Mouse (Mus musculus): ENCODE measurements around the gene Dab1.

Gene Dab1

DNA sequence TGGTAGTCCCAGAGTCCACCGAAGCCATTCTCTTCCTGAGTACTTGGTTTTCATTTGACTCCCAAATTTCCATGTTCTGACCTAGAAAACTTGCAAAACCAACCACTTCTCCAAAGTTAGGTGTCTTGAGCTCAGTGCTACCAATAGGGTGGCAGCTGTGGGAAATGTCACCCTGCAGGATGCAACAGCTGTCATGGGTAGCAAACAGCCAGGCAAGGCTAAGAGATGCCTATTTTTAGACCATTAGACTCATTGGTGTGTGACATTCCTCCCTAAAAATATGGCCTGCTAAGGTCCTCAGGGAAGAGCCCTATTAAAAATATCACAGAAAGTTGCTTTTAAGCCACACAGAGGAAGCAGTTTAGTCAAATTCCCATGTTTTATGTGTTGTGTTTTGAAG is 829.0 kb downstream of the Dab1 start:
- DNase-seq (ENCODE audit: low spot score in 2 of 2): no peak

DNA sequence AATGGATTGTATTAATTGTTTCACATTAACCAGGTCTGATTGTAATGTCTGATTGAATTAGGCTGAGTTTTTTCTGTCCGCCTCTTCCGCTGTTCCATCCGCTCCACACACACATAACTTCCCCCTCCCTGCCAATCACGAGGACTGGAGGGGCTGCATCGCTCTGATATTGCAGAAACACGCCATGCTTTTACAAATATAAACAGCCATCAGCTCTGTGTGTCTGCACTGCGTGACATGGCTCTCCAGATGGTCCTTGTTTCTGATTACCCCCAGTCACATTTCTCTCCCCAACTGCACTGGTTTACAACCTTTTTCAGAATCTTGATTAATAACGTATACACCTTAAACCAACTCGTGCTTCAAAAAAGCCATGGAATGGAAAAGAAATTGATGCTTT is 831.5 kb downstream of the Dab1 start:
- no peak for DNase-seq (ENCODE audit: low spot score in 2 of 2)

DNA sequence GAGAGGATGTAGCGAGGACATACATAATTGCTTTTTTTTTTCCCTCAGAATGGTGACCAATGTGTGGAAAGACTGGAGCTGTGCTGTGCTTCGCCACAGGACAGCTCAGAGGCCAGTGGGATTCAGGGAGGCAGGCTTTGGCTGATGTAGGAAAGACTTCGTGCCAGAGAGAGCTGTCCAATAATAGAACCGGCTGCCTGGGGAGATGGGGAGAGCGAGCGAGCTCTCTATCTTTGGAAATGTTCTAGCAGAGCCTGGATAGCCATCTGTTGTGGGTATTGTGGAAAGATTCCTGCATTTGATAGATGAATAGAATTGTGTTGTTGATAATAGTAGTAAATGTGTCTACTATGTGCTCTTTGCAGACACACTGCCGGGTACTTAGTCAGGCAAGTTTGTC is 833.4 kb downstream of the Dab1 start:
- no peak for DNase-seq (ENCODE audit: low spot score in 2 of 2)

DNA sequence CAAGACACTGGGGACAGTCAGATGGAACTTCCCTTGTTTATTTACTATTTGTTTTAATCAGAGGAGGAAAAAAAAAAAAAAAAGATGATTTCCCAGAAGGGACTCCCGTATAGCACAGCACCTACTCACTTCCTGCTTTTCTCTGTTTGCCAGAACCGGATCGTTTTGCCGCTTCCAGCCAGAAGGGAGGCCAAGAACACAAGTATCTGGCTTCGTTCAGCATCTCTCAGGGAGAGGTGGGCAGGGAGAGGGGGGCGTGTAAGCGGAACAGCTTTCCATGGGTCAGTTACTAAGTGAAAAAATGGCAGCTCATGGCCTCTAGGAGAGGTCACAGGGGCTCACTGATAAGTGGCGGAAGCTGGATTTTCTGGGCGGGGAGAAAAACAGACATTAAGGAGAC is 836.0 kb downstream of the Dab1 start:
- DNase-seq (ENCODE audit: low spot score in 2 of 2): no peak

DNA sequence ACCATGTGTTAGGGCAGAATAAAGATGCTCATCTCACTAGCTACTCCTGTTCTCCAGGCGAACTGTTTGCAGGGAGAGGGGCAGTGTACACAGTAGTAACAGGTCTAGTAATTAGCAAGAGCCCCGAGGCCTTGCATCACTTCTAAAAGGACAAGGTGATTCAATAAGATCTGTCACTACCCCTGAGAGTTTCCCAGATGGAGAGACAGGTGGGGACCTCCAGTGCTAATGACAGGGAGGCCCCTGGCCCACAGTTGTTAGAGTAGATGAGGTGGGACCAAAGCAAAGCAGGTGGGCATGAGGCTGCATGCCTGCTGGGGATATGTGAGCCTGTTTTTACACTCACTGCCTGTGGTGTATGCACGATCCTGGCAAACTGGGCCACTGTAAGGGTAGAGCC is 836.6 kb downstream of the Dab1 start:
- DNase-seq (ENCODE audit: low spot score in 2 of 2): no peak

DNA sequence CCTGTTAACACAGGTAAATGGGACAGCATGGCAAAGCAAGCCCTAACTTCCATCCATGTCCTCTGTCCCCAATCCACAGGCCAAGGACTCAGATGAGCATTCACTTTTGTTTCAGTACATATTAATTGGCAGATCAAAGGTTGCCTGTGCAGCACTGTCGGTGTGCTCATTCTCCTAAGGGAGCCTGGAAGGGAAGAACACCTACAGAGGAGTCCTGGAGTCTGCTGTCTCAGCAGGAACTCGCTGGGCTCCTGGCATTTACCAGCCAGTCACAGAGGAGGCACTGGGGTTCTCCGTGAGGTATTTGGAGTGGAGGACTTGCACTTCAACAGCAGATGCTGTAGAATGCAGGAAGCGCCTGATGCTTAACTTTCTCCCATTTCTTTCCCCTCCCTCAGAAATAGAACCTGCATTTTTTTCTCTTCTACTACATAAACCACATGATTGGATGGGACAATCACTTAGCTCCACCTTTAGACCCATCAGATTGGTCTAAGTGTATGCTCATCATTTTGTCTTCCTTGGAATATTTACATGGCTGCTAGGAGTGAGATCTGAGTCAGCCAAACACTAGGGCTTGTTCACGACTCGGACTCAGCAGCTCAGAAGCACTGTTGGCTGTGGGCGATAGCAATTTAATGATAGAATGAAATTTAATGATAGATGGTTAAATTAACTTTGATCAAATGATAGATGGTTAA is 837.2 kb downstream of the Dab1 start:
- DNase-seq (ENCODE audit: low spot score in 2 of 2): no peak

DNA sequence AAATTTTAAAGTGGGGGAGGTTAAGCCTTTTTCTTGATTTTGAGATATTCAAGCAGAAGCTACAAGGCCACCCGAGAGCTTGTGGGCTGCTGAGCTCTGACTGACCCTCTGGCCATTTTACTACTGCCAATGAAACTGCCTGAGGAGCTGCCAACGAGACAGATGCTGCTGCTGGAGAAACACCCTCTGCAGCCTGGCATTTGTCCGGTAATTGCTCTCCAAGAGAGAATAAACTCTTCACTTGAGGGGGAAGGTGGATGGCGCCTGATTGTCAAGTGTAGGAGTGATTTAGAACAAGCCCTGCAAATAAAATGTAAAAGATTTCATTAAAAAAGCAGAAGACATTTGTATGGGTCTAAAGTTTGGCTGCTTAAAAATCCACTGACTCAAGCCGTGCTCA is 839.6 kb downstream of the Dab1 start:
- no peak for DNase-seq (ENCODE audit: low spot score in 2 of 2)

DNA sequence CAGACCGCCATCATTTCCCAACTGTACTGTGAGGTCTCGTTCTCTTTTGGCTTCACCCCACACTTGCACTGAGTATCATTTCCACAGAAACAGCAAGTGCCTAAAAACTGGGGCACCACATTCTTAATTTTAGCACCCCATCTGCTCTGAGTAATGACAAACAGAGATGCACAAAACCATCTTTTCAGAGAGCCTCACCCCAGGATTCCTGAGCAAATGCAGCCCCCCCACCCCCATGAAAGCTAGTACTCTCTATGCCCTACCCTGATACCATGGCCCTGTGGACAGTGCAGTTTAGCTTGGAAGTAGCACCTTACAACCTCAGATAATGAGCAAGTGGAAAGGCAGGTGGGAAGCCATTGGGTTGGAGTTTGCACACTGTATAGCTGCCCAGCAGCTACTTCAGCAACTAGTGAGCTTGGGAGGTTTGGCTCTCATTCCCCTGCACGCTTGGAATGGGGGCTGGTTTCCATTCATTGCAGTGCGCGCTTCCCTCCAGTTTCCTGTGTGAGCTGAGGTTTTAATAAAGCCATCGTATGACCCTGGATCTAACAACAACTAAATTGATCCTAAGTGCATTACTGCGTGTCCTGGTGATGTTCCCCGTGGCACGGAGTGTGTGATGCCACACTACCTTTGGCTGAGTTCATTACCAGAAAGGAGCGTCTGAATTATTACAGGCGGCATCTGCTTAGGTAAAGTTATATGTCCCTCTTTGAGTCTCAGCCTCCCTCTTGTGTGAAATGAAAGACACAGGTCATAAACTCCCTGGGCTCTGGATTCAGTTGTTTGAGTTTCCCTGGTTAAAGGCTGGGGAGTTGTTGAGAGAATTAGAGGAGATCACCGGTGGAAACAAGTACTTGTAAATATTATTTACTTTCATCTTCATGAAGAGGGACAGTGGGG is 842.2 kb downstream of the Dab1 start:
- no peak for DNase-seq (ENCODE audit: low spot score in 2 of 2)

DNA sequence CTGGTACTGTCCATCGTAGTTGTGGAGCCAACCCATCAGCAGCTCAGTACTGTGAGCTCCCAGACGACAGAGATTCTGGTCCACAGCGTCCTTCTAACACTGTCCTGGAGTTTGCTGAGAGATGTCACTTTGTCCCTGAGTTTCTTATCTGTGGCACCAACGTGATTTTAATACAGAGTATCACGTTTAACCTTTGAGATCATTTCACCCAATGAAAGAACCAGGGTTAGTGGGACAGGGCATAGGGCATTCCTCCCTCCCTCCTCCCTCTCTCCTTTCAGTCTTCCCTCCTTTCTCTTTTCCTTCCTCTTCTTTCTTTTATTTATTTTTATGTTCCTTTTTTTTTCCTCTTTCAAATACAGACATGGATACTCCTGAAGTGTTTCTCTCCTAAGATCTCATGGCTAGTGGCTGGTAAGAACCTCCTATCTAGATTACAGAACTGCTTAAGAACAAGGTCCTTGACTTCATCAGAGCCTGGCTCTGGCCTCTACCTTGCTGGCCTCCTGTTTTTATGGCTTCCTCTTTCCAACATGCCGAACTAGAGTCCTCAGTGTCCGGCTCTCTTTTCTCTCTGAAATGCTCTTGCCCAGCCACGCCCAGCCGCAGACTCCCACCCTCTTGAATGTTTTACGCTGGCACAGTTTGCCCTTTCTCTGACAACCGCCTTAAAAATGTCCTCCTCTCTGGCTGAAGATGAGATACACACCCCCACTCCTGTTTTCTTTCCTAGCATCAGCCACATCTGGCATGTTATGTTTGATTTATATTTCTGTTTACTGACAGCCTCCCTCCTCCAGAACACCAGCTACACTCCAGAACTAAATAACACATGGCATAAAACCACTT is 844.0 kb downstream of the Dab1 start:
- DNase-seq (ENCODE audit: low spot score in 2 of 2): no peak

DNA sequence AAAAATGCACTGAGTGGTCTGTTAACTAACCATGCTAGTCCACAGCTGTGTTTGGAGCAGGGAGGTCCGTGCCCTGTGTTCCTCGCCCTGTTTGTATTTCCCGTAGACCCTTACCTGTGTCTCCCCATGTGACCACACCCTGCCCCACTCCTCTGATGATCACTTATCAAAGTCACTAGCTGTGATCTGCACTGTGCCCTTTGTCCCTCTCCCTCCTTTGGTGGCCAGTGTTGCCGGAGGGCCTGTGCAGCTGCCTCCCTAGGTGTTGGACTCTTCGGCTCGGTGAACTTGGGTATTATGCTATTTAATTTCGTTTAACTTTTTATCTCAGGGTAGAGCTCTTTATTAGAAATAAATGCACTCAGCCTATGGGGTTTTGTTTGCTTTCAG is 844.6 kb downstream of the Dab1 start:
- DNase-seq (ENCODE audit: low spot score in 2 of 2): no peak

DNA sequence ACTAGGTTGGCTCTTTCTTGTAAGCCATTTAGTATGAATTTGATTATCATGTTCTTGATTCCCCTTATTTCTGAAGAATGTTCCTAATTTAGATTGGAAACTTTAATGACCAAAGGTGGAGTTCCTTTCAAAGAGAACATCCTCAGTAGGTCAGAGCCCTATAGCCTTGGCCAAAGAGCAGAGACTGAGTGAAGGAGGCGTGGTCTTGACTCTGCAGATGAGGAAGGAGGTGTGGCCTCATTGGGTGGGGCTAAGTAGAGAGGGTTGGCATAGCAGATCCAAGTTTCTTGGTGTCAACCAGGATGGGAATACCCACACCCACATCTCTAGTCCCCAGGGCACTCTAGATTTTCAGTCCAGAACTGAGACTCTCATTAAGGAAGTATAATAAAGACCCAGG is 846.4 kb downstream of the Dab1 start:
- no peak for DNase-seq (ENCODE audit: low spot score in 2 of 2)

DNA sequence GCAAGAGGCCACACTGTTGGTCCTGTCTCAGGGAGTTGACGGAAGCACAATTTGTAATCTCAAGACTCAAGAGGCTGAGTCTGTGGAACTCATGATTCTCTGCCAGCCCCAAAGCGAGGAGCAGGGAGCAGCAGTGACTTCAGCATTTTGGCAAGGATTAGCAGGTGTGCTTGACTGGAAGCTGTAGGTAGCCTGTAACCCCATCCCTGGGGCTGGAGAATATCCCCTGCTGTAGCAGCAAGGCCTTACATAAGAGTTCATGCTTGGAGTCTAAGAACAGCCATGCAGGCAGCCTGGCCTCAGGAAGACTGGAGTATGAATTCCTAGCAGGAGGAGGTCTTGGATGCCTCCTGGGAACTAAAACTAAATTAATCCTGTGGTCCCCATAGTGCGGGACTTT is 849.5 kb downstream of the Dab1 start:
- DNase-seq (ENCODE audit: low spot score in 2 of 2): no peak

DNA sequence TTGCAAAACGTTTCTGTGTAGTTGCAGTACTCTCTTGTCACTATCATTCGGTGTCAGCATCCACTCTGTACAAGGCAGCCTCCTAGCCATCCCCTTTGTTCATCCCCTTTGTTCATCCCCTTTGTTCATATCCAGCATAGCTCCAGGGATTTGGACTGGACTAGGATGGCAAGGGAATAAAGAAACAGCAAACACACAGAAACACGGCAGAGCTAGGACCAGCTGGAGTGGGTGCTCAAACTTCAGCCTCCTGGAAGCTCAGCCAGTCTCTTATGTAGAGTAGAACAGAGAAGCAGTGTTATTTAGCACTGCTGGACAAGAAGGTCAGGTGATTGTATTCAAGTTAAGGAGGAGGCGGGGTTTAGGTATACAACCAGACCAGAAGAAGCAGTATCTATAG is 853.8 kb downstream of the Dab1 start:
- no peak for DNase-seq (ENCODE audit: low spot score in 2 of 2)

DNA sequence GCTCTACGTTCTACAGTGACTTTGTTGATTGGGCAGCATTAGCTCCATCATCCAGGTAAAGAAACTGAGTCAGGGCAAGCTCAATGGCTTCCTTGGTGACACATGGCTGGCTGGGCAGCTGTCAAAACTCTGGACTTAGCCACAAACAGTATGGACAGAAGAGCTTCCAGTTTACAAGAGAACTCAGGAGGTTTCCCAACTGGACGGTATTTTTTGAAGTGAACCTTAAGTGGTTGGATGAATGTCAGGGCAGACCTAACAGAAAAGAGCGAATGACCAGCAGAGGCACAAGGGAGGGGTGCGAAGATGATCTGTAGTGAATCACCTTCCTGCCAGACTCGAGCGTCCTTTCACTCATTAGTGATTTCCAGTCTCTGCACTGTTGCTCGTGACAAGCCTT is 857.7 kb downstream of the Dab1 start:
- DNase-seq (ENCODE audit: low spot score in 2 of 2): no peak

DNA sequence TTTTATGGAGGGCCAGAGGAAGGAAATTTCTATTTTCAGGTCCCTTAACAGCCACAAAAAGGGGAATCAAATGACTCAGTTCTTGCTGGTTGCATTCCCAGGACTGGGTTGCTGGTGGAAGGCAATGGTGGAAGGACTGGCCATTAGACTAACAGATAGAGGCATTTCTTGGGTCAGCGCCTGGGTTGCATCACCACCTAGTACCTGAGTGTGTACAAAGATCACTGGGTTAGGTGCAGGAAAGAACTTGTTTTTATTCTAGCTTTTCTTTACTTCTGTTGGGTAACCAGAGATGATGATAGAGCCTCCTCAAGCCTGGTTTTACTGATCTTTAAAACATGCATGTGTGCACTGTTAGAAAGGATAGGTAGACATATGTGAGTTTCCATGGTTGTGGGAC is 864.8 kb downstream of the Dab1 start:
- no peak for DNase-seq (ENCODE audit: low spot score in 2 of 2)

DNA sequence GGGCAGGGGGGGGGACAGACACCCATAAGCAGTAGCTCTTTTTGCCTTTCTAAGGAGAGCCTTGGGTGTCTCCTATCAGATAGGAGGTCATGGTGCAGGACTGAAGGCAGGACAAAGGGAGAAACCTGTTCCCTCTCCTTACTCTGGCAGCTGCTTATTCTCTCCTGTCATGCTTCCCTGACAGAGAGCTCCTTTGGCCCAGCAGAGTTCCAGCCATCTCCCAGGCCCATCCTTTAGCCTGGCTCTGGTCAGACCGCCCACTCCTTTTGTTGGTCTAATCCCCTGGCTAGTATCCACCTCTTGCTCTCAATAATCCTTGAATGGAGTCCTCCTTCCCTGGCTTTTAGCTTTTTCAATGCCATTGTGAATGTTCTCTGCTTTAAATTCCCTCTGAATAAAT is 878.1 kb downstream of the Dab1 start:
- no peak for DNase-seq (ENCODE audit: low spot score in 2 of 2)

DNA sequence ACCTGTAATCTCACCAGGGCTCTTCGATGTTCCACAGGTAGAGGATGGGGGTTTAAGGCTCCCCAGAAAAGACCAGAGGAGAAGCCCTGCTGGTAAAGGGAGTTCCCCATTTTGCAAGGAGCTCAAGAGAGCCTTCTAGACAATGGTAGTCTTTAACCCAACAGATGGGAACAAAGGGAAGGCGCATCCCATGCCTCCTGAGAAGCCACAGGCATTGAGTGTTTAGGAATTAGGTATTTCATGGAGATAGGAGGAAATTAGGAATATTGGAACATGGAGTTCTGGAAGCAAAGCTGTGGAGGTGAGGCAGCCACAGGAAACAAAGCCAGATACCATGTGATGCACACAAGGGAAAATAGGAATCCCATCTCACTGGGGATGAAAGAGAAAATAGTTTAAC is 881.0 kb downstream of the Dab1 start:
- DNase-seq (ENCODE audit: low spot score in 2 of 2): no peak

DNA sequence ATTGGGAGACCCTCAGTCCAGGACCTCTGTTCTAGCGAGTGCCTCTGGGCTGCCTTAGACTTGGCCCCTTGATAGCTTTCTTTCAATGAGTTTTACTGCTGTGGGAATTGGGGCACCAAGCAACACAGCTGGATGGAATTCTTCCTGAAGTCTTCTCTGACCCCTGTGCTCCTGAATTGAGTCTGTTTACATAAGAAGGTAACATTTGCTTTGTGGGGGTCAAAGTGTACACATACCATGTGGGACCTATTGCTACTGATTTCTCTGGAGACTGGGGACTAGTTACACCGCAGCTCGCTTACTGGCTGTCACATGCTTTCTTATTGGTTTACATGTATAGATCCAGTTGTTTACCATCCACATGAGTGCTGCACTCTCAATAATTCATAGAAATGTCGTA is 881.5 kb downstream of the Dab1 start:
- no peak for DNase-seq (ENCODE audit: low spot score in 2 of 2)

DNA sequence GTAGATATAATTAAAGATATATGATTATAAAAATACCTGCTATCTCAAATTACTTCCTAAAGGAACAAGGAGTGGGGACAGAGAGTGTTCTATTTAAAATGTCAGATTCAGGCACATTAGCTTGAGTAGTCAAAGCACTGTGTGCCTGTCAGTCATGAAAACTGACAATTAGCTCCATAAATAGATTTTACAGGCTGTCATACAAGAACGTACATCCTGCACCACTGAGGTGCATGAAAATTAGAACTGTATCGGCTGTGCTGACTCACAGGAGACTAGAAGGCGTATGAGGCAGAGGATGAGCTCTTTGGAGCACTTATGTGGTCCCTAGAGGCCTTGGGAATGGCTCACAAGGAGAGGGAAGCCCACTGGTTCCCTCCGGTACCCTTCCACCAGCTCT is 882.1 kb downstream of the Dab1 start:
- DNase-seq (ENCODE audit: low spot score in 2 of 2): no peak

DNA sequence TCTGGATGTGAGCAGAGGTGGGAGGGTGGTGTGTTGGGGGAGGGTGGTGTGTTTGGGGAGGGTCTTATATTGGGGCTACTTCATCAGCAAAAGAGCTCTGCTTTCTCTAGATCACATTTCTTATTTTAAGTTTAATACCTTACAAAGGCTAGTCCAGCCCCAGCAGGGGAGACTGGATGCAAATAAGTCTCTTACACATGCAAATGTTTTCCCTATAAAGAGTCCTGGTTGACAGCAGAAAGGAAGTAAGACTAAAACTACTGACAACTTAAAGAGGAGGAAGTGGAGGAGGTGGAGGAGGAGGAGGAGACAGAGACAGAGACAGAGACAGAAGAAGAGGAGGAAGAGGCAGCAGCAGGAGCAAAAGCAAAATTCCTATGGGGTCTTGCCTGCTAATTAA is 885.8 kb downstream of the Dab1 start:
- DNase-seq (ENCODE audit: low spot score in 2 of 2): no peak

DNA sequence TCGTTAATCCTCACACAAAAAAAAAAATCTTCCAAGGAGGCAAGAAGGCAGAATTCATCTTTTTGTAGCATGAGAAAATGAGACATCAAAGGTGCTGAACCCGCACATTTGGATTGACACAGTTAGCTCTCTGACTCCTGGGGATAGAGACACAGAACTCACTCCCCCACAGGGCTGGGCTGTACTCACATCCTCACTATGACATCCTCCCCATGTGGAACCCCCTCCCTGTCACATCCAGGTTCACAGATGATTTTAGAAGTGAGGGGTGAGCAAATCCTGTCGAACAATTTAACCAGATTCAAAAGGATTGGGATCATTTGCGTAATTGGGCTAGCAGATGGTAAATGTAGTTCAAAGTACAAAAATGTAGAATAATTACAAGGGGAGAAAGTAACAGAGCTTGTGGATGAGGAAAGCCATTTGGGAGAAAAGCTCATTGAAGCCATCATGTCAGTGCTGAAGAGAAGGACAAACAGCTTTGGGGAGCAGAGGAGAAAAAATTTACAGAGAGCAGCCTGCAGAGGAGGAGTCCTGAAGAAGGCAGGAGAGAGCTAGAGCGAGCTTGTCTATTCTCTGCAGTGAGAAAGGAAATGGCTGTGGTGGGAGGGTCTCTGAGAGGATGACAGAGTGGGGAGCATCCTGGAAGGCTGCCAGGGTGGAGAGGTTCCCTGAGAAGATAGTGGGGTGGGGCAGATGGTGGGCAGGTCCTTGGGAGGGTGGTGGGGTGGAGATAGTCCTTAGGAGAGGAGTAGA is 890.2 kb downstream of the Dab1 start:
- DNase-seq (ENCODE audit: low spot score in 2 of 2): no peak

DNA sequence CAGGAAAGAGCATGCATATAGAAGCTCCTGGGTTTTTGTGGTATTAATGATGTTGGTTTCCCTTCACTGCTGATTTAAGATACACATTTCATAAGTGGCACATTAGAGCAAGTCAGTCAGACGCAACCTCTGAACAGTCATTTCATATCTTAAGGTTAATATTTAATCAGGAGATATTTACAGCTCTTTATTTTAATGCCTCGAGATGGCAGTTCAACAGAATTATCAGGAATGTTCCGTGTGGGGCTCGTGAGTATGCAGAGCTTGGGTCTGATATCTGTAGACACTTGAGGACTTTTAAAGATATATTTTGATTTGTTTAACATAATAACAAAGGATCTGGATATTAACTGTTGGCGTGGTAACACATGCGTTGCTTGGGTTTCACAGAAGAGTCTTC is 892.7 kb downstream of the Dab1 start:
- DNase-seq (ENCODE audit: low spot score in 2 of 2): no peak
